ENCODE assay signal across 9 mouse cellular contexts in genomic region chr11:68947542-68947993, GRCm38 (mm10). TPM values are rescaled to one million over a fixed set of nuclear protein-coding genes. Genes with fewer than 3 reads are reported as not detected.
DNase-seq lines count a peak whose midpoint lies in the region; ATAC-seq lines count a peak whose summit lies in the region.
"Had no signal": no experiment of that assay in that cellular context is flagged by ENCODE, and none has a peak within 500 bp of the region (broad histone marks: within the 10 kb centered on the region; RNA-seq: fewer than 3 reads in every experiment).

No protein-coding gene starts in this region.

- no peaks in the 10 kb centered on the region for H3K4me1 ChIP-seq in neural tube, embryonic 11.5 days (ENCODE audit: control insufficient read depth, insufficient read depth, low read length)
- peaks cover 6% of the 10 kb centered on the region for H3K4me1 ChIP-seq in embryonic facial prominence, embryonic 15.5 days
- peaks cover 12% of the 10 kb centered on the region for H3K4me1 ChIP-seq in midbrain, embryonic 10.5 days

- no peak overlapping the region for H3K4me3 ChIP-seq in neural tube, embryonic 11.5 days (ENCODE audit: low read depth, low read length)
- no peak overlapping the region for H3K4me3 ChIP-seq in embryonic facial prominence, embryonic 15.5 days (replicated peaks)
- peak overlapping the region; percentile 28 for H3K4me3 ChIP-seq in midbrain, embryonic 10.5 days

- no peak for DNase-seq in neural tube, embryonic 11.5 days (ENCODE audit: low spot score)
- no peak for DNase-seq in neural tube, embryonic 10.5 days (ENCODE audit: extremely low spot score, low spot score)
- DNase-seq in midbrain, embryonic 10.5 days (ENCODE audit: low spot score): peak; percentile 15
- DNase-seq in testis, postnatal 14 days (ENCODE audit: low spot score): no peak
- no peak for DNase-seq in adrenal gland, postnatal 4 days (ENCODE audit: low spot score in 2 of 2)
- no peak for DNase-seq in ovary, postnatal 14 days (ENCODE audit: low spot score)
- no peak for DNase-seq in layer of hippocampus, postnatal 36 days

- peaks cover 11% of the 10 kb centered on the region; the same call in 1 of the 2 replicates for H3K27me3 ChIP-seq in neural tube, embryonic 11.5 days (ENCODE audit: control insufficient read depth, insufficient read depth, low read length)
- peaks cover 5% of the 10 kb centered on the region; the same call in 1 of the 2 replicates for H3K27me3 ChIP-seq in embryonic facial prominence, embryonic 15.5 days
- peaks cover 55% of the 10 kb centered on the region for H3K27me3 ChIP-seq in midbrain, embryonic 10.5 days (ENCODE audit: low read depth, poor library complexity, severe bottlenecking)

- no peak for ATAC-seq in neural tube, embryonic 11.5 days (ENCODE audit: insufficient read depth, low FRiP score, low TSS enrichment)
- no peak for ATAC-seq in embryonic facial prominence, embryonic 15.5 days (ENCODE audit: insufficient number of reproducible peaks, low FRiP score, low TSS enrichment, low read depth)

- peak overlapping the region; percentile 29 for H3K4me2 ChIP-seq in neural tube, embryonic 11.5 days (ENCODE audit: low read depth)
- 0 out of 2 replicates have a peak overlapping the region, but pooled peaks have one; percentile 22 for H3K4me2 ChIP-seq in embryonic facial prominence, embryonic 15.5 days (replicated peaks)

- H3K9me3 ChIP-seq in neural tube, embryonic 11.5 days (ENCODE audit: control insufficient read depth, low read length): no peaks in the 10 kb centered on the region
- H3K9me3 ChIP-seq in embryonic facial prominence, embryonic 15.5 days (replicated peaks): no peaks in the 10 kb centered on the region
- H3K9me3 ChIP-seq in midbrain, embryonic 10.5 days (replicated peaks): no peaks in the 10 kb centered on the region

- H3K9ac ChIP-seq in neural tube, embryonic 11.5 days (ENCODE audit: low read length): peak overlapping the region; percentile 26; the same call in 1 of the 2 replicates
- no peak overlapping the region for H3K9ac ChIP-seq in embryonic facial prominence, embryonic 15.5 days

- no peaks in the 10 kb centered on the region for H3K36me3 ChIP-seq in neural tube, embryonic 11.5 days (ENCODE audit: control insufficient read depth, insufficient read depth, low read length)
- H3K36me3 ChIP-seq in embryonic facial prominence, embryonic 15.5 days: no peaks in the 10 kb centered on the region
- H3K36me3 ChIP-seq in midbrain, embryonic 10.5 days: no peaks in the 10 kb centered on the region

- 4% methylated on average over 12 of the region's 12 CpGs for WGBS in neural tube, embryonic 11.5 days
- WGBS in embryonic facial prominence, embryonic 15.5 days: 19% methylated on average over 12 of the region's 12 CpGs
- WGBS in midbrain, embryonic 10.5 days: 7% methylated on average over 12 of the region's 12 CpGs

- H3K27ac ChIP-seq in neural tube, embryonic 11.5 days (ENCODE audit: low read depth, low read length): no peak overlapping the region
- H3K27ac ChIP-seq in embryonic facial prominence, embryonic 15.5 days (replicated peaks): no peak overlapping the region
- H3K27ac ChIP-seq in midbrain, embryonic 10.5 days (replicated peaks): no peak overlapping the region

RNA-seq across cellular contexts. Expression of gene Arhgef15, which starts 9.7 kb away (rescaled TPM):
- 6.8 and 6.9 TPM in 2 replicates for polyA plus RNA-seq in neural tube, embryonic 11.5 days (2014; fragmentation: Nextera tagmentation; extraction: Ambion mirVana)
- 8.0 and 9.7 TPM in 2 replicates for polyA plus RNA-seq in embryonic facial prominence, embryonic 15.5 days (2015; fragmentation: Nextera tagmentation; extraction: Ambion mirVana)
- 6.4 and 6.6 TPM in 2 replicates for polyA plus RNA-seq in midbrain, embryonic 10.5 days (2016; fragmentation: Nextera tagmentation; extraction: Ambion mirVana)
- 10 to 100 TPM; 28.6 to 29.5 TPM for total RNA-seq in adrenal gland, postnatal 4 days (2021)
- 10 to 100 TPM in 1 of 2 experiments, 1 to 10 TPM in 1; 7.4 to 10.5 TPM for total RNA-seq in layer of hippocampus, postnatal 36 days (2021)

RNA-seq across cellular contexts. Expression of gene Slc25a35, which starts 20.4 kb away (rescaled TPM):
- 1.4 and 2.1 TPM in 2 replicates for polyA plus RNA-seq in neural tube, embryonic 11.5 days (2014; fragmentation: Nextera tagmentation; extraction: Ambion mirVana)
- polyA plus RNA-seq in embryonic facial prominence, embryonic 15.5 days (2015; fragmentation: Nextera tagmentation; extraction: Ambion mirVana): 6.0 and 10.0 TPM in 2 replicates
- 2.0 and 2.1 TPM in 2 replicates for polyA plus RNA-seq in midbrain, embryonic 10.5 days (2016; fragmentation: Nextera tagmentation; extraction: Ambion mirVana)
- 1 to 10 TPM; 5.8 to 5.9 TPM for total RNA-seq in adrenal gland, postnatal 4 days (2021)
- total RNA-seq in layer of hippocampus, postnatal 36 days (2021): 1 to 10 TPM; 5.3 to 5.6 TPM

RNA-seq across cellular contexts. Expression of gene Odf4, which starts 20.7 kb away (rescaled TPM):
- not detected in 2 replicates for polyA plus RNA-seq in neural tube, embryonic 11.5 days (2014; fragmentation: Nextera tagmentation; extraction: Ambion mirVana)
- not detected in 2 replicates for polyA plus RNA-seq in embryonic facial prominence, embryonic 15.5 days (2015; fragmentation: Nextera tagmentation; extraction: Ambion mirVana)
- not detected in 2 replicates for polyA plus RNA-seq in midbrain, embryonic 10.5 days (2016; fragmentation: Nextera tagmentation; extraction: Ambion mirVana)
- 1 to 10 TPM; 1.5 TPM for total RNA-seq in adrenal gland, postnatal 4 days (2021)
- total RNA-seq in layer of hippocampus, postnatal 36 days (2021): not detected
- polyA plus RNA-seq: large intestine, adult 2 months had no signal

RNA-seq across cellular contexts. Expression of gene Rangrf, which starts 27.4 kb away (rescaled TPM):
- 60.4 and 62.5 TPM in 2 replicates for polyA plus RNA-seq in neural tube, embryonic 11.5 days (2014; fragmentation: Nextera tagmentation; extraction: Ambion mirVana)
- 49.5 and 52.3 TPM in 2 replicates for polyA plus RNA-seq in embryonic facial prominence, embryonic 15.5 days (2015; fragmentation: Nextera tagmentation; extraction: Ambion mirVana)
- polyA plus RNA-seq in midbrain, embryonic 10.5 days (2016; fragmentation: Nextera tagmentation; extraction: Ambion mirVana): 68.4 and 84.6 TPM in 2 replicates
- 10 to 100 TPM; 19.4 to 20.1 TPM for total RNA-seq in adrenal gland, postnatal 4 days (2021)
- total RNA-seq in layer of hippocampus, postnatal 36 days (2021): 10 to 100 TPM; 17.6 to 19.7 TPM

RNA-seq across cellular contexts. Expression of gene Rpl26, which starts 46.2 kb away (rescaled TPM):
- polyA plus RNA-seq in neural tube, embryonic 11.5 days (2014; fragmentation: Nextera tagmentation; extraction: Ambion mirVana): 822 and 906 TPM in 2 replicates
- polyA plus RNA-seq in embryonic facial prominence, embryonic 15.5 days (2015; fragmentation: Nextera tagmentation; extraction: Ambion mirVana): 985 and 994 TPM in 2 replicates
- 856 and 1,017 TPM in 2 replicates for polyA plus RNA-seq in midbrain, embryonic 10.5 days (2016; fragmentation: Nextera tagmentation; extraction: Ambion mirVana)
- total RNA-seq in adrenal gland, postnatal 4 days (2021): 1,000 to 10,000 TPM; 1,502 to 1,552 TPM
- total RNA-seq in layer of hippocampus, postnatal 36 days (2021): 100 to 1,000 TPM; 738 to 741 TPM
